Mouse (Mus musculus): ENCODE measurements around the gene A430033K04Rik. TPM values are rescaled to one million over a fixed set of nuclear protein-coding genes. Genes with fewer than 3 reads are reported as not detected.

Gene A430033K04Rik
- total and polyA plus RNA-seq, 2 experiments from 2014 or later: 0.61 to 5.6 TPM

GRCm38 (mm10) chr5:138623478-138623875 lies 818 bp downstream of the A430033K04Rik start:
- H3K27ac ChIP-seq (ENCODE audit: low read depth): peak overlapping the region; percentile 89
- H3K27me3 ChIP-seq (ENCODE audit: control insufficient read depth, insufficient read depth, low read length): no peaks in the 10 kb centered on the region
- no peaks in the 10 kb centered on the region for H3K36me3 ChIP-seq (replicated peaks; ENCODE audit: control insufficient read depth, insufficient read depth, low read length)
- H3K4me3 ChIP-seq (ENCODE audit: low read depth, low read length): peak overlapping the region; percentile 81
- no peaks in the 10 kb centered on the region for H3K9me3 ChIP-seq (replicated peaks; ENCODE audit: control insufficient read depth, low read length)
- H3K4me1 ChIP-seq (ENCODE audit: control insufficient read depth, insufficient read depth): peaks cover 24% of the 10 kb centered on the region
- ATAC-seq (ENCODE audit: insufficient read depth, low read depth) (no peak), DNase-seq (ENCODE audit: low spot score) (no peak)
- H3K4me2 ChIP-seq (ENCODE audit: low read depth, low read length): peak overlapping the region; percentile 87
- no peak for TF ChIP-seq EP300 (IDR thresholded peaks at IDR 0.05; ENCODE audit: low read depth)
- 13% methylated on average over 3 of the region's 3 CpGs for WGBS
- peak overlapping the region; percentile 91 for H3K9ac ChIP-seq (replicated peaks; ENCODE audit: low read depth, low read length)

DNA sequence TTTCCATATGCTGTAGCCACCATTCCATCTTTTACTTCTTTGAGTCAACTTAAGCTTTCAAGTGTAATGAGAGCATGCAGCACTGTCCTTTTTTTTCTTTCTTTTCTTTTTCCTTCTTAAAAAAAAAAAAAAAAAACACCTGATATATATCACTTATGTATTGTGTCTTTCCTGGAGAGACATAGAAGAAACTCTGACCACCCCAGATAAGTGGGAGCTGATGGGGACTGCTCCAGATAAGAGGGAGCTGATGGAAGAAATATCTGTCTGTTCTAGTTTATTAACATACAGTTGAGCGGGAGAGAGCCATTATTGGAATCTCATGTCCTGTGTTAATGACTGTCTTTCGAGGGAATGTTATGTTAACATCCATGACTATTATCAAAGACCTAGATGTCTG lies 13.8 kb downstream of the A430033K04Rik start:
- Histone ChIP-seq H3K36me3 (replicated peaks; ENCODE audit: control insufficient read depth, insufficient read depth, low read length) (peaks cover 37% of the 10 kb centered on the region), H3K4me1 (ENCODE audit: control insufficient read depth, insufficient read depth) (no peaks in the 10 kb centered on the region), H3K27me3 (ENCODE audit: control insufficient read depth, insufficient read depth, low read length) (no peaks in the 10 kb centered on the region), H3K9ac (replicated peaks; ENCODE audit: low read depth, low read length) (no peak overlapping the region), H3K4me2 (ENCODE audit: low read depth, low read length) (no peak overlapping the region), H3K4me3 (ENCODE audit: low read depth, low read length) (no peak overlapping the region), H3K9me3 (replicated peaks; ENCODE audit: control insufficient read depth, low read length) (0 out of 2 replicates have a peak, but pooled peaks cover 4% of the 10 kb centered on the region), H3K27ac (ENCODE audit: low read depth) (no peak overlapping the region)
- 83% methylated on average over 2 of the region's 2 CpGs for WGBS
- TF ChIP-seq EP300 (IDR thresholded peaks at IDR 0.05; ENCODE audit: low read depth) (no peak), CTCF (IDR thresholded peaks at IDR 0.05; ENCODE audit: low read depth) (no peak)
- ATAC-seq (ENCODE audit: insufficient read depth, low read depth) (no peak), DNase-seq (ENCODE audit: low spot score) (no peak)

DNA sequence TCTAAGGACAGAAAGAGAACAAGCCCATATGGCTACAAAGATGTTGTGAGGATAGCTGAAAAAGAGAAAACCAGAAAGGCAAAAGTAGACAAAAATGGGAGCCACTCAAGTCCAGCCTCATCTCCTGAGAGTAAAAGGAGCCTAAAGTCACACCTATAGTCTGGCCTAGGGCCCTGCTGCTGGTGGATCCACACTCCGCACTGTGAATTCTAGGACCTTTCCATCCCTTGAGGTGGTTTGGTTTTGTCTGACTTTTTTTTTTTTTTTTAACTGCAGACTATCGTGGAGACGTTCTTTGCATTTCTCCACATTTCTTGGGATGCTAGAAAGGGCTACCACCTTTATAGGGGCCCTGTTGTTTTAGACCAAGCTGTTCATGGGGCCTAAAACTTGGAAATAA lies 18.4 kb downstream of the A430033K04Rik start:
- H3K36me3 ChIP-seq (replicated peaks; ENCODE audit: control insufficient read depth, insufficient read depth, low read length): peaks cover 42% of the 10 kb centered on the region
- DNase-seq (ENCODE audit: low spot score) (no peak), ATAC-seq (ENCODE audit: insufficient read depth, low read depth) (no peak)
- no peaks in the 10 kb centered on the region for H3K4me1 ChIP-seq (ENCODE audit: control insufficient read depth, insufficient read depth)
- 0 out of 2 replicates have a peak, but pooled peaks cover 4% of the 10 kb centered on the region for H3K9me3 ChIP-seq (replicated peaks; ENCODE audit: control insufficient read depth, low read length)
- TF ChIP-seq EP300 (IDR thresholded peaks at IDR 0.05; ENCODE audit: low read depth) (no peak), CTCF (IDR thresholded peaks at IDR 0.05; ENCODE audit: low read depth) (no peak)
- no peak overlapping the region for H3K4me2 ChIP-seq (ENCODE audit: low read depth, low read length)
- H3K9ac ChIP-seq (replicated peaks; ENCODE audit: low read depth, low read length): no peak overlapping the region
- H3K27ac ChIP-seq (ENCODE audit: low read depth): no peak overlapping the region
- H3K27me3 ChIP-seq (ENCODE audit: control insufficient read depth, insufficient read depth, low read length): no peaks in the 10 kb centered on the region
- WGBS: 77% methylated on average over 3 of the region's 3 CpGs
- H3K4me3 ChIP-seq (ENCODE audit: low read depth, low read length): no peak overlapping the region

- ATAC-seq (ENCODE audit: insufficient read depth, low read depth) (no peak), DNase-seq (ENCODE audit: low spot score) (no peak)
- H3K4me2 ChIP-seq (ENCODE audit: low read depth, low read length): no peak overlapping the region
- no peak overlapping the region for H3K27ac ChIP-seq (ENCODE audit: low read depth)
- no peak overlapping the region for H3K4me3 ChIP-seq (ENCODE audit: low read depth, low read length)
- H3K36me3 ChIP-seq (replicated peaks; ENCODE audit: control insufficient read depth, insufficient read depth, low read length): peaks cover 43% of the 10 kb centered on the region
- H3K4me1 ChIP-seq (ENCODE audit: control insufficient read depth, insufficient read depth): no peaks in the 10 kb centered on the region
- TF ChIP-seq EP300 (IDR thresholded peaks at IDR 0.05; ENCODE audit: low read depth): no peak
- no peak for TF ChIP-seq CTCF (IDR thresholded peaks at IDR 0.05; ENCODE audit: low read depth)
- H3K27me3 ChIP-seq (ENCODE audit: control insufficient read depth, insufficient read depth, low read length): no peaks in the 10 kb centered on the region
- 0 out of 2 replicates have a peak, but pooled peaks cover 4% of the 10 kb centered on the region for H3K9me3 ChIP-seq (replicated peaks; ENCODE audit: control insufficient read depth, low read length)
- H3K9ac ChIP-seq (replicated peaks; ENCODE audit: low read depth, low read length): no peak overlapping the region
- WGBS: 82% methylated on average over 3 of the region's 3 CpGs
Observed at GRCm38 (mm10) chr5:138641761-138642160, 19.1 kb downstream of the A430033K04Rik start.

DNA sequence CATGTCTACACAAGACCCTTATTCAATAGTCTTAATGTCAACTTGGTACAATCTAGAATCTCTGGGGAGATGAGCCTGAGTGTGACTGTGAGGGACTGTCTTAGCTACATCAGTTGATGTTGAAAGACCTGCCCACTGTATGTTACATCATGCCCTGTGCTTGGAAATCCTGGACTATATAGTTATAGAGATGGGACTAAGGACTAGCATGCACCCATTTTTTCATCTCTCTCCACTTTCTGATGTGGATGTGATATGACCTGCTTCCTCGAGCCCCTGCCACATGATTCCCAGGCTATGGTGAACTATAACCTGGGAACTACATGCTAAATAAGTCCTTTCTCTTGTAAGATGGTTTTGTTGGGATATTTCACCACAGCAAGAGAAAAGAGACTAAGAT lies 30.3 kb downstream of the A430033K04Rik start:
- H3K4me2 ChIP-seq (ENCODE audit: low read depth, low read length): no peak overlapping the region
- no peaks in the 10 kb centered on the region for H3K9me3 ChIP-seq (replicated peaks; ENCODE audit: control insufficient read depth, low read length)
- no peak overlapping the region for H3K27ac ChIP-seq (ENCODE audit: low read depth)
- H3K27me3 ChIP-seq (ENCODE audit: control insufficient read depth, insufficient read depth, low read length): no peaks in the 10 kb centered on the region
- ATAC-seq (ENCODE audit: insufficient read depth, low read depth): no peak
- no peak for DNase-seq (ENCODE audit: low spot score)
- H3K4me1 ChIP-seq (ENCODE audit: control insufficient read depth, insufficient read depth): no peaks in the 10 kb centered on the region
- TF ChIP-seq CTCF (IDR thresholded peaks at IDR 0.05; ENCODE audit: low read depth) (no peak), EP300 (IDR thresholded peaks at IDR 0.05; ENCODE audit: low read depth) (no peak)
- peaks cover 7% of the 10 kb centered on the region for H3K36me3 ChIP-seq (replicated peaks; ENCODE audit: control insufficient read depth, insufficient read depth, low read length)
- H3K4me3 ChIP-seq (ENCODE audit: low read depth, low read length): no peak overlapping the region
- H3K9ac ChIP-seq (replicated peaks; ENCODE audit: low read depth, low read length): no peak overlapping the region
- WGBS: 89% methylated on average over 1 of the region's 1 CpGs

DNA sequence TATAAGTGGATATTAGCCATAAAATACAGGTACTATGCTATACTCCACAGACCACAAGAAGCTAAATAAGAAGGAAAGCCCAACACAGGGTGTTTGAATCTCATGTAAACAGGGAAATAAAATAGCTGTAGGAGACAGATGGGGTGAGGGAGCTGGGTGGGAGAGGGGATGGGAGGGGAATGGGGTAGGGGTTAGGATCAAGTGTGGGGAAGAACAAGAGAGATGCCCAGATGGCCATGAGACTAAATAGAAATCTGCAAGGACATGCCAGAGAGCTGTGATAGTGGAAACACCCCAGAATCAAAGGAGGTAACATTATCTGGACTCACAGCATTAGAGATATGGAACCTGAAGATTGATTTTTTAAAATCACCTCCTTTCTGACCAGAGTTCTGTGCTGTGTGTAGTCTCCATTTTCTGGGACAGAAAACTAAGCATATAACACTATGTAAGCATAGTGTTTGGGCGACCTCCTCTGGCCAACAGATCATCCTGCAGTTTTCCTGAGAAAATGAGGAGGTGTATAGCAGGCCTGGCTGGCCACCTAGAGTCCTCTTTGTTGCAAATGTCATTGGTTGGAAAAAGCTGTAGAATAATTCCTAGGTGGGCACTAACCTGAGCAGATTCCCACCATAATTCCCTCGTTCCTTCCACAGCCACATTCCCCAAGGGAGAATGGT lies 34.0 kb downstream of the A430033K04Rik start:
- WGBS: 13% methylated on average over 2 of the region's 2 CpGs
- no peak overlapping the region for H3K4me3 ChIP-seq (ENCODE audit: low read depth, low read length)
- DNase-seq (ENCODE audit: low spot score) (peak; percentile 77), ATAC-seq (ENCODE audit: insufficient read depth, low read depth) (peak; percentile 76)
- no peaks in the 10 kb centered on the region for H3K4me1 ChIP-seq (ENCODE audit: control insufficient read depth, insufficient read depth)
- no peak overlapping the region for H3K4me2 ChIP-seq (ENCODE audit: low read depth, low read length)
- H3K9ac ChIP-seq (replicated peaks; ENCODE audit: low read depth, low read length): no peak overlapping the region
- H3K27me3 ChIP-seq (ENCODE audit: control insufficient read depth, insufficient read depth, low read length): no peaks in the 10 kb centered on the region
- H3K36me3 ChIP-seq (replicated peaks; ENCODE audit: control insufficient read depth, insufficient read depth, low read length): no peaks in the 10 kb centered on the region
- TF ChIP-seq EP300 (IDR thresholded peaks at IDR 0.05; ENCODE audit: low read depth) (no peak), CTCF (IDR thresholded peaks at IDR 0.05; ENCODE audit: low read depth) (peak; percentile 90)
- H3K27ac ChIP-seq (ENCODE audit: low read depth): no peak overlapping the region
- H3K9me3 ChIP-seq (replicated peaks; ENCODE audit: control insufficient read depth, low read length): no peaks in the 10 kb centered on the region

All from heart, postnatal 0 days (tissue).